Mouse (Mus musculus) neutrophil, adult 59 days (primary cell): ENCODE results near the gene Krtap5-3. TPM values are rescaled to one million over a fixed set of nuclear protein-coding genes. Genes with fewer than 3 reads are reported as not detected.

ENCODE experiments used
- total RNA-seq, 2 experiments: library from RNA; stranded (reverse); gene quantifications; 1 replicate in 1 of 2; 2 replicates in 1 of 2; pipeline ENCODE4 v1.2.4; 2023

Gene Krtap5-3
- not detected for total RNA-seq

DNA sequence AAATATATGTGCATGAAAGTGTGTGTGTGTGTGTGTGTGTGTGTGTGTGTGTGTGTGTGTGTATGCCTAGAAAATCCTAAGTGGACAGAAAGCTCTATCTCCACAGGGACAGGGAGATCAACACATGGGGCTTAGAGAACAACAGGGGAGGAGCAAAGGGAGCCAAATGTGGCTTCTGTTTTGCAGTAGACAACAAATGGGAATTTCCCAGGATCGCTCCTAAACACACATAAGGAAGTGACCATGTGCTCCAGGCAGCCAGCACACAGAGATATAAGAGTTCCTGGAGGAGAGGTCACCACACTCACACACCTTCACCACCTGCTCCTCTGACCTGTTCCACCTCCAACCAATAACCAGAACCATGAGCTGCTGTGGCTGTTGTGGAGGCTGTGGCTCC is at the start of gene Krtap5-3:
TSS of gene Krtap5-3 (plus strand) at position 301 of the 400 bp plus-strand sequence.

DNA sequence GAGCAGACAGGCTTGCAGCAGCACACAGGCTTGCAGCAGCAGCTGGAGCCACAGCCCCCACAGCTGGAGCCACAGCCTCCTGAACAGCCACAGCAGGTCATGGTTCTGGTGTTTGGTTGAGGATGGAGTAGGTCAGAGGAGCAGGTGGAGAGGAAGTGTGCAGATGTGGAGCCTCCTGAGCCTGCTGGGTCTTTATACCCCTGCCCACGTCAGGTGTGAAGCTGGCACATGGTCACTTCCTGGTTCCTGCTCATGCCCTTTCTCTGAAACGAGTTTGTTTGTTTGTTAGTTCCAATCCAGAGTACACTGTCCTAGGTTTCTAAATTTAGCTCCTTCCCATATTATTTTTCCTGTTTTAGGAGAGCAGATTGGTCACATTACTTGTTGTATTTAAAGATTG is 44.2 kb upstream of the Krtap5-3 start, which contains the start of gene Gm29735:
TSS of gene Gm29735 (minus strand) at position 101 of the 400 bp plus-strand sequence.

DNA sequence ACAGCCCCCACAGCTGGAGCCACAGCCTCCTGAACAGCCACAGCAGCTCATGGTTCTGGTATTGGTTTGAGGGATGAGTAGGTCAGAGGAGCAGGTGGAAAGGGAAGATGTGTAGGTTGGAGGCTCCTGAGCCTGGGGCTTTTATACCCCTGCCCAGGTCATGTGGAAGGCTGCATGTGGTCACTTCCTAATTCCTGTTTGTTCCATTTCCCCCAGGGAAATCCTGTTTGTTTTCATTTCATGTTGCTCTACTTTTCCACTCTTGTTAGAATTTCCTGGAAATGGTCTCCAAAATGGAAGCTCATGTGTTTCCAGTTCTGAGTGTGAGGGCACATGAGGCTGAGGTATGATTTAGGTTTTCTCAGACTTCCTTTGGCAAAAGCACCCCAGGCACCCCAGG is 35.5 kb upstream of the Krtap5-3 start, which contains the start of gene Gm4553:
TSS of gene Gm4553 (minus strand) at position 101 of the 400 bp plus-strand sequence.

GRCm38 (mm10) chr7:142175905-142176304 is 25.3 kb upstream of the Krtap5-3 start, which contains the start of gene Krtap5-2:
Gene Krtap5-2 (minus strand): TSS chr7:142176005.

DNA sequence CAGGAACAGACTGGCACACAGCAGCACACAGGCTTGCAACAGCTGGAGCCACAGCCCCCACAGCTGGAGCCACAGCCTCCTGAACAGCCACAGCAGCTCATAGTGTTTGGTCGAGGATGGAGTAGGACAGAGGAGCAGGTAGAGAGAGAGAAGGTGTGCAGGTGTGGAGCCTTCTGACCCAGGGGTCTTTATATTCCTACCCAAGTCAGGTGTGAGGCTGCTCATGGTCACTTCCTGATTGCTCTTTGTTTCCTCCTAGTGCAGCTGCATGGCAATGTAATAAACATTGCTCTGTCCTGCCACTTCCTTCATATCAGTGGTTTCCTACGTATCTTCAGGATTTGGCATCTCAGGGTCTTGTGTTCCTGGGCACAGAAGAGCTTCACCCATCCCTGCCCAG is 10.9 kb upstream of the Krtap5-3 start, which contains the start of gene Gm10153:
TSS of gene Gm10153 (minus strand) at position 101 of the 400 bp plus-strand sequence.

DNA sequence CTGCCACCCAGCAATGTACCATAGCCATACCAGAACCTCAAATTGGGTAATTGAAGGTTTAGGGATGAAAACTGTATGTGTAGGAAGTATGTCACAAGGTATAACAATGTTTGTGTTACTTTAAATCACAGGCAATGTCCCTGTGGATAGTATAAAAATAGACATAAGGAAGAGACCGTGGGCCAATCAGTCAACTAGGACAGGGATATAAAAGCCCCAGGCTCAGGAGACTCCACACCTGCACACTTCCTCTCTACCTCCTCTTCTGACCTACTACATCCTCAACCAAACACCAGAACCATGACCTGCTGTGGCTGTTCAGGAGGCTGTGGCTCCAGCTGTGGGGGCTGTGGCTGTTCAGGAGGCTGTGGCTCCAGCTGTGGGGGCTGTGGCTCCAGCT is 10.4 kb downstream of the Krtap5-3 start, which contains the start of gene Gm7579:
TSS of gene Gm7579 (plus strand) at position 301 of the 400 bp plus-strand sequence.

GRCm38 (mm10) chr7:142229871-142230270 is 28.7 kb downstream of the Krtap5-3 start, which contains the start of gene Krtap5-5:
Gene Krtap5-5 (minus strand): TSS chr7:142229971.

GRCm38 (mm10) chr7:142240978-142241377 is 39.8 kb downstream of the Krtap5-3 start, which contains the start of gene Gm40460:
Gene Gm40460 (minus strand): TSS chr7:142241078.

Other genes starting within 250 kb of the Krtap5-3 start
- 10 to 100 TPM; 26.4 to 33.0 TPM for gene Mob2, start 140.3 kb upstream of the Krtap5-3 start, total RNA-seq
- gene Dusp8, start 105.5 kb upstream of the Krtap5-3 start, total RNA-seq: 1 to 10 TPM; 1.2 to 1.9 TPM
- gene Gm45618, start 80.6 kb upstream of the Krtap5-3 start, total RNA-seq: not detected
- gene Gm39115, start 65.3 kb upstream of the Krtap5-3 start, total RNA-seq: not detected
- gene Gm45337, start 56.8 kb upstream of the Krtap5-3 start, total RNA-seq: not detected
- not detected for gene Gm29735, start 44.3 kb upstream of the Krtap5-3 start, total RNA-seq
- gene Gm4553, start 35.6 kb upstream of the Krtap5-3 start, total RNA-seq: not detected
- gene Krtap5-2, start 25.4 kb upstream of the Krtap5-3 start, total RNA-seq: not detected
- gene Gm10153, start 11.0 kb upstream of the Krtap5-3 start, total RNA-seq: not detected
- gene Gm7579, start 10.5 kb downstream of the Krtap5-3 start, total RNA-seq: not detected
- not detected for gene Krtap5-5, start 28.6 kb downstream of the Krtap5-3 start, total RNA-seq
- gene Gm40460, start 39.7 kb downstream of the Krtap5-3 start, total RNA-seq: not detected
- gene Gm2431, start 57.0 kb downstream of the Krtap5-3 start, total RNA-seq: not detected
- not detected for gene Gm4559, start 73.0 kb downstream of the Krtap5-3 start, total RNA-seq
- not detected for gene Krtap5-1, start 95.8 kb downstream of the Krtap5-3 start, total RNA-seq
- not detected for gene Krtap5-4, start 102.2 kb downstream of the Krtap5-3 start, total RNA-seq
- 10 to 100 TPM; 14.0 to 19.7 TPM for gene Ifitm10, start 172.4 kb downstream of the Krtap5-3 start, total RNA-seq
- 1 to 10 TPM in 1 of 2 experiments, not detected in 1; 3.4 TPM for gene Gm49369, start 181.3 kb downstream of the Krtap5-3 start, total RNA-seq
- 100 to 1,000 TPM; 803 to 876 TPM for gene Ctsd, start 186.7 kb downstream of the Krtap5-3 start, total RNA-seq
- 1 to 10 TPM; 3.9 to 4.9 TPM for gene Syt8, start 233.5 kb downstream of the Krtap5-3 start, total RNA-seq
- gene Tnni2, start 240.4 kb downstream of the Krtap5-3 start, total RNA-seq: 1 to 10 TPM; 6.5 to 8.8 TPM